Mouse (Mus musculus) spleen, adult 18-20 months (tissue): Measurements from ENCODE around the gene Olfr1504.
"Not testable (repeated sequence)": the region's sequence is repeated elsewhere in the genome, so short reads cannot be mapped to it uniquely, and the experiment has no call there.

Experiments used
- DNase-seq, 2 experiments: peaks; one replicate each; pipeline ENCODE4 v3.0.0; 2022; ENCODE audit warnings: mixed read lengths in 2 of 2

Olfr1504 gene

DNA sequence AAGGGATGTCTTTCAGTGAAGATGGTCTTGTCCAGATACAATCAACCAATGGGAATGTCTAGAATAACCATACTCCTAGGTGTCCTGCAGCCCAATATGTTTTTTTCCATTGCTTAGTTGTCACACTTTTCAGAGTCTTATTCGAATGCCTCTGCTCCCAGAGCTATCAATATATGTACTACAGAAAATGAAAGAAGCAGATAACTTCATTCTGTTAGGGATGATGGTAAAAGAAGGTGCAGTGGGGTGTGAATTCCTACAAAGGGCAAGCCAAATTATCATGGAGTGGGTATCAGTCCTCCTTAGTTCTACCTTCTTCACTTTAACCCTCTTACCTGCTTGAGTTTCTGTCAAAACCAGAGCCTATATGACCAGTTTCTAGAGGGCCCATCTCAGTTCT lies at the start of gene Olfr1504:
Gene Olfr1504 (minus strand): TSS at position 101 of the 400 bp plus-strand sequence.
- DNase-seq: no peak

DNA sequence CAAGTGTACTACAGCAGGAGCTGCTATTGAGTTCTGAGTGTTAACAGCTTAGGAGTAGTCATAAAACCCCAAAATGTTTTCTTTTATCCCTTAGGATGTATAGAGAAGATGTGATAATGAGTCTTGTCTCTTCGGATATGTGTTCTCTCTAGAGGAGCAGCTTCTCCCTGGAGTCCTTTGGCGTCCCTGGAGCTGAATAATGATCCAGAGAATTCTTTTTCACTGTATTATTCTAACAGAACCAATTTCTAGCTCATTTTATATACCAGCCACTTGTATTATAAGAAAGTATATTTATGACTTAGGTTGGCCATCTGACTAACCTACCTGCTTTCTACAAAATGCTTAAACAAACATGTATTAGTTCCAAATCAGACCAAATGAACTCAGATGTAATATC lies 15.5 kb upstream of the Olfr1504 start, which contains the start of gene Olfr1505:
Gene Olfr1505 (plus strand): TSS at position 301 of the 400 bp plus-strand sequence.
- no peak for DNase-seq

DNA sequence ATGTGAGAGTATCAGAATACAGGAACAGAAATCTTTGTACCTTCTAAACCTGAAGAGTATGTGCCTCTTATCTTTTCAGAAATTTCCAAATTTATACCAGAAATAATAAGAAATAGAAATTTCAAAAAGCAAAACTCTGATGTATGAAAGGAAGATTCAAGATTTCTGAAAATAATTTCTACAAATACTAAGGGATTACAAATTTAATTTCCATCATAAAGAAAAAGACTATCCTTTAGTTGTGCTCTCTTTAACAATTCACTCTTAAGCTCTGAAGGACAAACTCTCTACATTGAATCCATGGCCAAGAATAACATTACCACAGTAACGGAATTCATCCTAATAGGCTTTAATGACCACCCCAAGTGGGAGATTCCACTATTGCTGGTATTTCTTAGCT lies 36.2 kb downstream of the Olfr1504 start, which contains the start of gene Olfr1502:
Gene Olfr1502 (plus strand): TSS at position 301 of the 400 bp plus-strand sequence.
- no peak for DNase-seq

DNA sequence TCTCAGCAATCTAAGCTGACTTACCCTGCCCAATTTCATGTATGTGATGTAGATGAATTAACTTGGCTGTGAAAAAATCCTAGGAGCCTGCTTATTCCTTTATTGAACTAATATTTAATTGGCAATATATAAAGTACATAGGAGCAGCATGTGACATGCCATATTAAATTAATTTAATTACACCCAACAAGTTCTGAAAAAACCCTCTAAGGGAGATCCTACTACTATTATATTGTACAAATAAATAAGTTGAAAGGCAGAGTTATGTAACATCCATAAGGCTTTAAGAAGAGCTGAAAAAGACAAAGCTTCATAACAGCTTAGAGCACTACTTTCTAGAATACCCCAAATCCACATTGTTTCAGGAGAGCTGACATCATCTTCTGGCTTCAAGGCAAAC lies 47.1 kb downstream of the Olfr1504 start, which contains the start of gene Olfr1501:
Gene Olfr1501 (minus strand): TSS at position 101 of the 400 bp plus-strand sequence.
- DNase-seq: not testable (repeated sequence)
